Mouse (Mus musculus): ENCODE data around the gene Ube2g2. TPM values are rescaled to one million over a fixed set of nuclear protein-coding genes. Genes with fewer than 3 reads are reported as not detected.

Gene Ube2g2
- total and polyA plus RNA-seq, 3 experiments = 28.7 to 59.4 (median 40.8) TPM

GRCm38 (mm10) chr10:77643160-77643559 is 21.1 kb downstream of the Ube2g2 start:
- Histone ChIP-seq H3K27ac (ENCODE audit: insufficient read depth, low read depth) (no peak overlapping the region), H3K4me3 (replicated peaks in 1 of 3; ENCODE audit: low read depth in 2 of 3, low read length in 2 of 3, poor library complexity in 1 of 3) (no peak overlapping the region), H3K9ac (ENCODE audit: insufficient read depth, low read depth) (no peak overlapping the region), H3K4me1 (ENCODE audit: control insufficient read depth in 1 of 2, insufficient read depth in 2 of 2) (peaks cover 0 to 8% of the 10 kb centered on the region in 2 experiments; a peak in 1 of 4 replicates), H3K36me3 (replicated peaks in 1 of 2; ENCODE audit: control insufficient read depth in 1 of 2, insufficient read depth in 1 of 2, low read length in 1 of 2) (peaks cover 71 to 84% of the 10 kb centered on the region in 2 experiments), H3K79me2 (replicated peaks; ENCODE audit: control insufficient read depth, extremely low read depth, insufficient read depth, poor library complexity, severe bottlenecking) (peaks cover 5% of the 10 kb centered on the region; the same call in 1 of the 2 replicates), H3K27me3 (replicated peaks) (no peaks in the 10 kb centered on the region), H3K9me3 (replicated peaks; ENCODE audit: low read length) (no peaks in the 10 kb centered on the region), H3K4me2 (ENCODE audit: insufficient read depth, low read depth, poor library complexity, severe bottlenecking) (no peak overlapping the region)
- in situ Hi-C loops (cut with MboI; ENCODE audit: low pct_ligation_motif_present, low pct_unique_long_range_greater_than_20kb, low sequenced_read_pairs) = loop anchor here (25.0 kb wide), 1 partner anchor 244 kb away; no protein-coding TSS in a partner anchor
- no peak for TF ChIP-seq MAZ (IDR thresholded peaks at IDR 0.05; ENCODE audit: low read depth, low read length)
- dilution Hi-C loops (cut with MboI; ENCODE audit: extremely low pct_ligation_motif_present, extremely low pct_unique_long_range_greater_than_20kb, low sequenced_read_pairs) = no loop called here
- no peak for DNase-seq (ENCODE audit: extremely low read depth)

- H3K27ac ChIP-seq (ENCODE audit: insufficient read depth, low read depth) = no peak overlapping the region
- in situ Hi-C loops (cut with MboI; ENCODE audit: low pct_ligation_motif_present, low pct_unique_long_range_greater_than_20kb, low sequenced_read_pairs) (loop anchor here (25.0 kb wide), 1 partner anchor 242 kb away; no protein-coding TSS in a partner anchor), dilution Hi-C loops (cut with MboI; ENCODE audit: extremely low pct_ligation_motif_present, extremely low pct_unique_long_range_greater_than_20kb, low sequenced_read_pairs) (no loop called here)
- H3K4me3 ChIP-seq (replicated peaks in 1 of 3; ENCODE audit: low read depth in 2 of 3, low read length in 2 of 3, poor library complexity in 1 of 3) = no peak overlapping the region
- H3K4me2 ChIP-seq (ENCODE audit: insufficient read depth, low read depth, poor library complexity, severe bottlenecking) = no peak overlapping the region
- no peaks in the 10 kb centered on the region for H3K79me2 ChIP-seq (replicated peaks; ENCODE audit: control insufficient read depth, extremely low read depth, insufficient read depth, poor library complexity, severe bottlenecking)
- TF ChIP-seq MXI1 (IDR thresholded peaks at IDR 0.05; ENCODE audit: low read depth, low read length) (no peak), SMC3 (IDR thresholded peaks at IDR 0.05; ENCODE audit: low read depth, low read length) (no peak), TBP (conservative IDR thresholded peaks at IDR 0.05; ENCODE audit: low read depth, low read length) (no peak)
- no peaks in the 10 kb centered on the region for H3K27me3 ChIP-seq (replicated peaks)
- no peaks in the 10 kb centered on the region; a peak in 1 of 4 replicates for H3K4me1 ChIP-seq (ENCODE audit: control insufficient read depth in 1 of 2, insufficient read depth in 2 of 2)
- H3K9ac ChIP-seq (ENCODE audit: insufficient read depth, low read depth) = no peak overlapping the region
- H3K9me3 ChIP-seq (replicated peaks; ENCODE audit: low read length) = no peaks in the 10 kb centered on the region
- DNase-seq (ENCODE audit: extremely low read depth) = no peak
- peaks cover 54 to 67% of the 10 kb centered on the region in 2 experiments for H3K36me3 ChIP-seq (replicated peaks in 1 of 2; ENCODE audit: control insufficient read depth in 1 of 2, insufficient read depth in 1 of 2, low read length in 1 of 2)
Observed at GRCm38 (mm10) chr10:77645571-77645970, 23.5 kb downstream of the Ube2g2 start.

GRCm38 (mm10) chr10:77647461-77647860 is 25.4 kb downstream of the Ube2g2 start:
- H3K9ac ChIP-seq (ENCODE audit: insufficient read depth, low read depth) = no peak overlapping the region
- in situ Hi-C loops (cut with MboI; ENCODE audit: low pct_ligation_motif_present, low pct_unique_long_range_greater_than_20kb, low sequenced_read_pairs) (loop anchor here (25.0 kb wide), 1 partner anchor 240 kb away; no protein-coding TSS in a partner anchor), dilution Hi-C loops (cut with MboI; ENCODE audit: extremely low pct_ligation_motif_present, extremely low pct_unique_long_range_greater_than_20kb, low sequenced_read_pairs) (no loop called here)
- no peak for DNase-seq (ENCODE audit: extremely low read depth)
- no peak overlapping the region for H3K4me3 ChIP-seq (replicated peaks in 1 of 3; ENCODE audit: low read depth in 2 of 3, low read length in 2 of 3, poor library complexity in 1 of 3)
- H3K4me2 ChIP-seq (ENCODE audit: insufficient read depth, low read depth, poor library complexity, severe bottlenecking) = no peak overlapping the region
- no peaks in the 10 kb centered on the region; a peak in 1 of 4 replicates for H3K4me1 ChIP-seq (ENCODE audit: control insufficient read depth in 1 of 2, insufficient read depth in 2 of 2)
- TF ChIP-seq HCFC1 (IDR thresholded peaks at IDR 0.05; ENCODE audit: low read depth, low read length) (no peak), POLR2A (IDR thresholded peaks at IDR 0.05; ENCODE audit: low read depth, low read length) (no peak), EP300 (IDR thresholded peaks at IDR 0.05; ENCODE audit: low read length) (no peak), ZKSCAN1 (IDR thresholded peaks at IDR 0.05; ENCODE audit: borderline replicate concordance, low read depth, low read length) (no peak), BHLHE40 (IDR thresholded peaks at IDR 0.05; ENCODE audit: low read depth, low read length) (no peak), RAD21 (IDR thresholded peaks at IDR 0.05; ENCODE audit: low read depth, low read length) (no peak), CHD1 (IDR thresholded peaks at IDR 0.05; ENCODE audit: low read depth, low read length) (no peak), ELF1 (IDR thresholded peaks at IDR 0.05; ENCODE audit: low read depth, low read length) (no peak), MAZ (IDR thresholded peaks at IDR 0.05; ENCODE audit: low read depth, low read length) (no peak), PAX5 (IDR thresholded peaks at IDR 0.05; ENCODE audit: low read length) (no peak), IRF4 (IDR thresholded peaks at IDR 0.05; ENCODE audit: low read depth, low read length) (no peak), MXI1 (IDR thresholded peaks at IDR 0.05; ENCODE audit: low read depth, low read length) (no peak), MEF2A (IDR thresholded peaks at IDR 0.05; ENCODE audit: borderline replicate concordance, low read depth, low read length) (no peak), USF1 (IDR thresholded peaks at IDR 0.05; ENCODE audit: low read depth, low read length) (no peak), ZC3H11A (IDR thresholded peaks at IDR 0.05; ENCODE audit: low read depth, low read length) (no peak), NELFE (IDR thresholded peaks at IDR 0.05; ENCODE audit: low read depth, low read length) (no peak), USF2 (conservative IDR thresholded peaks at IDR 0.05; ENCODE audit: low read depth, low read length) (no peak)
- no peaks in the 10 kb centered on the region for H3K79me2 ChIP-seq (replicated peaks; ENCODE audit: control insufficient read depth, extremely low read depth, insufficient read depth, poor library complexity, severe bottlenecking)
- H3K36me3 ChIP-seq (replicated peaks in 1 of 2; ENCODE audit: control insufficient read depth in 1 of 2, insufficient read depth in 1 of 2, low read length in 1 of 2) = peaks cover 39 to 52% of the 10 kb centered on the region in 2 experiments
- no peak overlapping the region for H3K27ac ChIP-seq (ENCODE audit: insufficient read depth, low read depth)
- no peaks in the 10 kb centered on the region for H3K27me3 ChIP-seq (replicated peaks)
- H3K9me3 ChIP-seq (replicated peaks; ENCODE audit: low read length) = no peaks in the 10 kb centered on the region

All from CH12.LX (cell line).